In genomic region chr9:32542212-32543039, GRCm38 (mm10) we compare ENCODE assay signal across 8 mouse cellular contexts. TPM values are rescaled to one million over a fixed set of nuclear protein-coding genes. Genes with fewer than 3 reads are reported as not detected.
DNase-seq lines count a peak whose midpoint lies in the region; ATAC-seq and TF ChIP-seq lines count a peak whose summit lies in the region.

Fli1 (minus strand) TSS chr9:32542861.

- no peaks in the 10 kb centered on the region for H3K36me3 ChIP-seq in forebrain, embryonic 15.5 days
- H3K36me3 ChIP-seq in hindbrain, embryonic 16.5 days (ENCODE audit: control insufficient read depth, insufficient read depth, low read length): no peaks in the 10 kb centered on the region
- H3K36me3 ChIP-seq in lung, postnatal 0 days (ENCODE audit: insufficient read depth, low read length): no peaks in the 10 kb centered on the region

- no peak for ATAC-seq in forebrain, embryonic 15.5 days (replicated peaks)
- no peak for ATAC-seq in hindbrain, embryonic 16.5 days
- ATAC-seq in lung, postnatal 0 days: no peak

- TF ChIP-seq CTCF in lung, postnatal 0 days (IDR thresholded peaks at IDR 0.05): no peak

- no peak within 1 kb of the TSS for H3K27ac ChIP-seq in forebrain, embryonic 15.5 days (replicated peaks)
- peak within 1 kb of the TSS; percentile 35 for H3K27ac ChIP-seq in hindbrain, embryonic 16.5 days (ENCODE audit: low read depth, low read length)
- H3K27ac ChIP-seq in lung, postnatal 0 days (ENCODE audit: low read length): peak within 1 kb of the TSS; percentile 88

- peak; percentile 21 to 31 for DNase-seq in cerebellum, postnatal 10 days
- DNase-seq in cerebellum, adult 11 months: no peak
- DNase-seq in adrenal gland, adult 2 months: peak; percentile 33
- DNase-seq in lung, postnatal 0 days (ENCODE audit: low spot score): no peak
- peak; percentile 36 for DNase-seq in retina, postnatal 1 day
- DNase-seq in urinary bladder, postnatal 25 days (ENCODE audit: low spot score): no peak

- WGBS in forebrain, embryonic 15.5 days: under 1% methylated on average over 41 of the region's 41 CpGs
- WGBS in hindbrain, embryonic 16.5 days: under 1% methylated on average over 41 of the region's 41 CpGs
- WGBS in lung, postnatal 0 days: 2% methylated on average over 41 of the region's 41 CpGs

- no peaks in the 10 kb centered on the region for H3K9me3 ChIP-seq in forebrain, embryonic 15.5 days
- 0 out of 2 replicates have a peak, but pooled peaks cover 3% of the 10 kb centered on the region for H3K9me3 ChIP-seq in hindbrain, embryonic 16.5 days (ENCODE audit: control insufficient read depth, low read length)
- H3K9me3 ChIP-seq in lung, postnatal 0 days (ENCODE audit: low read length): no peaks in the 10 kb centered on the region

- peaks cover 44% of the 10 kb centered on the region for H3K4me1 ChIP-seq in forebrain, embryonic 15.5 days
- H3K4me1 ChIP-seq in hindbrain, embryonic 16.5 days (ENCODE audit: control insufficient read depth, insufficient read depth, low read depth, low read length): peaks cover 36% of the 10 kb centered on the region
- peaks cover 20% of the 10 kb centered on the region; the same call in 1 of the 2 replicates for H3K4me1 ChIP-seq in lung, postnatal 0 days (ENCODE audit: insufficient read depth, low read depth, low read length)

- peak within 1 kb of the TSS; percentile 49 for H3K4me3 ChIP-seq in forebrain, embryonic 15.5 days
- H3K4me3 ChIP-seq in hindbrain, embryonic 16.5 days (ENCODE audit: low read length): peak within 1 kb of the TSS; percentile 53
- peak within 1 kb of the TSS; percentile 71 for H3K4me3 ChIP-seq in lung, postnatal 0 days (ENCODE audit: low read depth, low read length)

- H3K9ac ChIP-seq in forebrain, embryonic 15.5 days (replicated peaks): peak within 1 kb of the TSS; percentile 16; the same call in 1 of the 2 replicates
- peak within 1 kb of the TSS; percentile 32; the same call in 1 of the 2 replicates for H3K9ac ChIP-seq in hindbrain, embryonic 16.5 days (ENCODE audit: low read depth, low read length)
- peak within 1 kb of the TSS; percentile 87; the same call in 1 of the 2 replicates for H3K9ac ChIP-seq in lung, postnatal 0 days (replicated peaks; ENCODE audit: low read depth)

- no peak for TF ChIP-seq EP300 in lung, postnatal 0 days (IDR thresholded peaks at IDR 0.05)

- H3K27me3 ChIP-seq in forebrain, embryonic 15.5 days: peaks cover 87% of the 10 kb centered on the region
- peaks cover 48% of the 10 kb centered on the region for H3K27me3 ChIP-seq in hindbrain, embryonic 16.5 days (replicated peaks; ENCODE audit: control insufficient read depth, insufficient read depth, low read length)
- peaks cover 20% of the 10 kb centered on the region; the same call in 1 of the 2 replicates for H3K27me3 ChIP-seq in lung, postnatal 0 days (replicated peaks; ENCODE audit: insufficient read depth, low read length)

- peak within 1 kb of the TSS; percentile 90 for H3K4me2 ChIP-seq in forebrain, embryonic 15.5 days (replicated peaks)
- H3K4me2 ChIP-seq in hindbrain, embryonic 16.5 days (ENCODE audit: low read length): peak within 1 kb of the TSS; percentile 94
- H3K4me2 ChIP-seq in lung, postnatal 0 days (replicated peaks; ENCODE audit: low read depth, low read length): peak within 1 kb of the TSS; percentile 88

RNA-seq across cellular contexts. Expression of gene Fli1, which starts in this region (rescaled TPM):
- 10 to 100 TPM; 10.5 to 20.0 TPM for total RNA-seq in adrenal gland, adult 2 months (2021)
- polyA plus RNA-seq in adrenal gland, adult 2 months (2012; rRNA removed): 3.0 and 4.0 TPM in 2 replicates
- 6.1 and 6.2 TPM in 2 replicates for polyA plus RNA-seq in forebrain, embryonic 15.5 days (2015; fragmentation: Nextera tagmentation; extraction: Ambion mirVana)
- polyA plus RNA-seq in hindbrain, embryonic 16.5 days (2015; fragmentation: Nextera tagmentation; extraction: Ambion mirVana): 6.4 and 8.4 TPM in 2 replicates
- polyA plus RNA-seq in lung, postnatal 0 days (2015; fragmentation: Nextera tagmentation; extraction: Ambion mirVana): 21.1 and 21.4 TPM in 2 replicates

Comparison
In these comparisons a context has a peak if more than half of its experiments do, and no peak if none do; other contexts are left out.
1. DNase-seq: peak in cerebellum, postnatal 10 days (2 of 2), adrenal gland, adult 2 months (single experiment) and retina, postnatal 1 day (single experiment); none in cerebellum, adult 11 months (single experiment), lung, postnatal 0 days (single experiment) and urinary bladder, postnatal 25 days (single experiment).
2. H3K9ac ChIP-seq: peak in every context shown above with its lines; median percentile 87 in lung, postnatal 0 days; 32 in hindbrain, embryonic 16.5 days; 16 in forebrain, embryonic 15.5 days.
3. Peak in every context shown above with its lines, with median percentiles within 50 percentile points of each other: H3K4me2 ChIP-seq and H3K4me3 ChIP-seq.